Comparison of ENCODE assay signal across 8 mouse cellular contexts in the genomic region with DNA sequence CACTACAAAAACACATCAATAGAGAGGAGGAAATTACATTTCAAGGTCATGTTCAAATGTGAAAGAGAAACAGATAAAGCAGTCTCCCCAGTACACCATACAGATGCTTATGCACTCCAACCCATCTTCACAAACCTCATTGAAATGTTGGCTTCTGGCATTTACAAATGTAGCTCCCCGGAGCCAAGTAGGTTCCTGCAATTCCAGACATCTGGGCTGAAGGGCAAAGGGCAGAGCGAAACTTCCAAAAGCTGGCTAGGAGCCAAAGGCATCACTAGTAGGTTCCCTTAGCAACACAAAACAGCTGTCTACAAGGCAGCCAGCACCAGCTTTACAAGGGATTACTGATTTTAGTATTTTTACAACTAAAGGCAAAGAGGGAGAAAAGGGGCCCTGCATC.
DNase-seq lines count a peak whose midpoint lies in the region; ATAC-seq and TF ChIP-seq lines count a peak whose summit lies in the region.

No protein-coding gene starts in this region.

- DNase-seq in liver, result peak; percentile 45
- DNase-seq in gastrocnemius, adult 18-20 months (ENCODE audit: low spot score), result peak; percentile 74
- peak; percentile 52 for DNase-seq in hindbrain, postnatal 0 days (ENCODE audit: low spot score)
- DNase-seq in thymus, adult 18-20 months, result no peak

- 58% methylated on average over 2 of the region's 2 CpGs for WGBS in liver, embryonic 12.5 days (ENCODE audit: insufficient replicate concordance)
- 24% methylated on average over 2 of the region's 2 CpGs for WGBS in hindbrain, postnatal 0 days
- 13% methylated on average over 2 of the region's 2 CpGs for WGBS in lung, embryonic 15.5 days

- no peak overlapping the region for H3K4me2 ChIP-seq in liver, embryonic 12.5 days
- no peak overlapping the region for H3K4me2 ChIP-seq in hindbrain, postnatal 0 days (ENCODE audit: low read depth, low read length)
- H3K4me2 ChIP-seq in lung, embryonic 15.5 days, result no peak overlapping the region

- H3K4me3 ChIP-seq in liver, embryonic 12.5 days, result no peak overlapping the region
- H3K4me3 ChIP-seq in hindbrain, postnatal 0 days (ENCODE audit: low read length), result no peak overlapping the region
- no peak overlapping the region for H3K4me3 ChIP-seq in lung, embryonic 15.5 days

- no peak overlapping the region for H3K9ac ChIP-seq in liver, embryonic 12.5 days
- no peak overlapping the region for H3K9ac ChIP-seq in hindbrain, postnatal 0 days (replicated peaks; ENCODE audit: low read length)
- no peak overlapping the region for H3K9ac ChIP-seq in lung, embryonic 15.5 days

- H3K27me3 ChIP-seq in liver, embryonic 12.5 days (replicated peaks), result no peaks in the 10 kb centered on the region
- no peaks in the 10 kb centered on the region for H3K27me3 ChIP-seq in hindbrain, postnatal 0 days (ENCODE audit: insufficient read depth, low read length)
- H3K27me3 ChIP-seq in lung, embryonic 15.5 days, result no peaks in the 10 kb centered on the region

- H3K27ac ChIP-seq in liver, embryonic 12.5 days, result no peak overlapping the region
- H3K27ac ChIP-seq in hindbrain, postnatal 0 days, result 0 out of 2 replicates have a peak overlapping the region, but pooled peaks have one; percentile 20
- no peak overlapping the region for H3K27ac ChIP-seq in lung, embryonic 15.5 days

- no peak for ATAC-seq in liver, embryonic 12.5 days
- no peak for ATAC-seq in hindbrain, postnatal 0 days
- peak; percentile 74; the same call in 1 of the 2 replicates for ATAC-seq in lung, embryonic 15.5 days (ENCODE audit: borderline replicate concordance, extremely low read depth, low FRiP score, low TSS enrichment)
- no peak for ATAC-seq in monocyte, adult 5-6 weeks (replicated peaks; ENCODE audit: insufficient number of reproducible peaks, low FRiP score, low TSS enrichment, poor library complexity, severe bottlenecking)
- ATAC-seq in erythroblast, adult 5-6 weeks (replicated peaks; ENCODE audit: low FRiP score, poor library complexity, severe bottlenecking), result no peak

- peaks cover 14% of the 10 kb centered on the region for H3K4me1 ChIP-seq in liver, embryonic 12.5 days
- peaks cover 16% of the 10 kb centered on the region for H3K4me1 ChIP-seq in hindbrain, postnatal 0 days (ENCODE audit: insufficient read depth, low read length)
- H3K4me1 ChIP-seq in lung, embryonic 15.5 days, result peaks cover 27% of the 10 kb centered on the region

- no peaks in the 10 kb centered on the region for H3K9me3 ChIP-seq in liver, embryonic 12.5 days (replicated peaks)
- H3K9me3 ChIP-seq in hindbrain, postnatal 0 days (ENCODE audit: low read length), result no peaks in the 10 kb centered on the region
- H3K9me3 ChIP-seq in lung, embryonic 15.5 days, result no peaks in the 10 kb centered on the region

- no peaks in the 10 kb centered on the region for H3K36me3 ChIP-seq in liver, embryonic 12.5 days
- H3K36me3 ChIP-seq in hindbrain, postnatal 0 days (ENCODE audit: insufficient read depth, low read length), result no peaks in the 10 kb centered on the region
- no peaks in the 10 kb centered on the region for H3K36me3 ChIP-seq in lung, embryonic 15.5 days

- TF ChIP-seq CTCF in hindbrain, postnatal 0 days (IDR thresholded peaks at IDR 0.05; ENCODE audit: low read depth), result no peak

Comparison
In these comparisons a context has a peak if more than half of its experiments do, and no peak if none do; other contexts are left out.
1. DNase-seq: peak in liver (single experiment), gastrocnemius, adult 18-20 months (single experiment) and hindbrain, postnatal 0 days (single experiment); none in thymus, adult 18-20 months (0 of 2).